Mouse (Mus musculus) spleen, adult 2 months (tissue): ENCODE results near the gene Hsf5.

ENCODE experiments used
- CTCF ChIP-seq: fragments of 200-500 bp; IDR thresholded peaks from 2 replicates; pipeline ENCODE4 v1.5.1; 2011; ENCODE audit warnings: mild to moderate bottlenecking, inconsistent platforms; ENCODE audit not compliant: insufficient read depth, insufficient read length, insufficient replicate concordance; ENCODE audit errors: extremely low read depth
- POLR2A ChIP-seq: fragments of 200-500 bp; IDR thresholded peaks from 2 replicates; pipeline ENCODE4 v1.6.1; 2011; ENCODE audit warnings: low read depth, low read length, inconsistent platforms

GRCm38 (mm10) chr11:87686407-87686806 lies 69.4 kb downstream of the Hsf5 start:
- TF ChIP-seq CTCF (no peak), POLR2A (no peak)
